Mouse (Mus musculus): ENCODE results near the gene Ubqln1. TPM values are rescaled to one million over a fixed set of nuclear protein-coding genes. Genes with fewer than 3 reads are reported as not detected.

Ubqln1 gene
- polyA plus RNA-seq, 1 experiment from 2014 or later, result 80.6 TPM

- H3K4me3 ChIP-seq (replicated peaks; ENCODE audit: low read depth, low read length), result peak overlapping the region; percentile 100
- no peaks in the 10 kb centered on the region for H3K27me3 ChIP-seq (ENCODE audit: insufficient read depth, low read length)
- ATAC-seq (replicated peaks; ENCODE audit: low FRiP score, low read depth) (no peak), DNase-seq (ENCODE audit: low spot score) (peak; percentile 30)
- H3K9ac ChIP-seq (ENCODE audit: low read depth, low read length), result peak overlapping the region; percentile 100
- under 1% methylated on average over 86 of the region's 92 CpGs for WGBS
- H3K4me1 ChIP-seq (replicated peaks; ENCODE audit: insufficient read depth, low read length), result peaks cover 22% of the 10 kb centered on the region
- no peaks in the 10 kb centered on the region for H3K9me3 ChIP-seq (replicated peaks; ENCODE audit: low read length)
- H3K27ac ChIP-seq, result peak overlapping the region; percentile 99
- H3K36me3 ChIP-seq (ENCODE audit: insufficient read depth, low read length), result no peaks in the 10 kb centered on the region
- H3K4me2 ChIP-seq (ENCODE audit: low read length), result peak overlapping the region; percentile 76
- no peak for TF ChIP-seq CTCF (IDR thresholded peaks at IDR 0.05; ENCODE audit: low read depth)
Measured at GRCm38 (mm10) chr13:58126862-58127765, 88.3 kb downstream of the Ubqln1 start.

Other genes starting within 250 kb of the Ubqln1 start
- 10.7 and 12.3 TPM in 2 replicates for gene Klhl3, start 102.1 kb downstream of the Ubqln1 start, polyA plus RNA-seq (2015; fragmentation: Nextera tagmentation; extraction: Ambion mirVana)
- gene Hnrnpa0, start 87.1 kb downstream of the Ubqln1 start, polyA plus RNA-seq (2015; fragmentation: Nextera tagmentation; extraction: Ambion mirVana), result 54.7 and 54.8 TPM in 2 replicates
- gene Idnk, start 58.0 kb downstream of the Ubqln1 start, polyA plus RNA-seq (2015; fragmentation: Nextera tagmentation; extraction: Ambion mirVana), result 48.5 and 48.7 TPM in 2 replicates
- gene Gkap1, start 60.0 kb upstream of the Ubqln1 start, polyA plus RNA-seq (2015; fragmentation: Nextera tagmentation; extraction: Ambion mirVana), result 43.7 and 54.2 TPM in 2 replicates
- gene Kif27, start 143.5 kb upstream of the Ubqln1 start, polyA plus RNA-seq (2015; fragmentation: Nextera tagmentation; extraction: Ambion mirVana), result 0.52 and 0.55 TPM in 2 replicates
- gene 2210016F16Rik, start 169.6 kb upstream of the Ubqln1 start, polyA plus RNA-seq (2015; fragmentation: Nextera tagmentation; extraction: Ambion mirVana), result 33.0 and 33.7 TPM in 2 replicates
- gene Rmi1, start 186.6 kb upstream of the Ubqln1 start, polyA plus RNA-seq (2015; fragmentation: Nextera tagmentation; extraction: Ambion mirVana), result 19.3 and 20.5 TPM in 2 replicates
- 1,049 and 1,178 TPM in 2 replicates for gene Hnrnpk, start 187.7 kb upstream of the Ubqln1 start, polyA plus RNA-seq (2015; fragmentation: Nextera tagmentation; extraction: Ambion mirVana)